Mouse (Mus musculus) megakaryocyte, embryonic 14.5 days (primary cell): ENCODE results near the gene Cks2.

Source experiments
- FLI1 ChIP-seq: IDR thresholded peaks from 2 replicates; pipeline ENCODE4 v1.6.1; 2012; ENCODE audit warnings: low read length, inconsistent platforms, mixed read lengths
- GATA1 ChIP-seq: IDR thresholded peaks from 3 replicates; pipeline ENCODE4 v1.6.1; 2012; ENCODE audit warnings: mixed read lengths, low read length, inconsistent platforms, borderline replicate concordance

GRCm38 (mm10) chr13:51644829-51645789 is at the start of gene Cks2:
- TF ChIP-seq GATA1 (no peak; the same call in 2 of the 3 replicates), FLI1 (no peak)
